Mouse (Mus musculus): ENCODE results near the gene Napsa. TPM values are rescaled to one million over a fixed set of nuclear protein-coding genes. Genes with fewer than 3 reads are reported as not detected.

Gene Napsa
- total RNA-seq, 2 experiments from 2014 or later: 0.25 TPM; not detected in 1

DNA sequence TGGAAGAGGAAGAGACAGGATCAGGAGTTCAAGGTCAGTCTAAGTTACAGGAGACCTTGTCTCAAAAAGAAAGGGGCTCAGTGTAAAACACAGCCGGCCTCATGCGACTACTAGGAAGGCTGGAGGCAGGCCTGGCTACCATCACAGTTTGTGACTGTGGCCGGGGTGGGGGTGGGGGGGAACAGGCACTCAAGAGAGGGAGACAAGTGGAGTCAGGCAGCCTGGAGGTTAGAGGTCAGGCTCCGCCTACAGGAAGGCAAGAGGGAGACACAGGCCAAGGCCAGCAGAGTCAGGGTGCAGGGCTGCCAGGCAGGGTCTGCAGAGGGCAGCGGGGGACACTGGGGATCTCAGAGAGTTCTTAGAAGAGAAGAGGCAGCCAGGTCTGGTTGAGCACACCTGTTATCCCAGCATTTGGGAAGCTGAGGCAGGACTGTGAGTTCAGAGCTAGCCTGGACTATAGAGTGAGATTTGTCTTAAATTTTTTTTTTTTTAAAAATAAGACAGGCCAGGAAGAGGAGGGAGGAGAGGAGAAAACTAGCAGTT lies 24.9 kb downstream of the Napsa start:
- DNase-seq: no peak

DNA sequence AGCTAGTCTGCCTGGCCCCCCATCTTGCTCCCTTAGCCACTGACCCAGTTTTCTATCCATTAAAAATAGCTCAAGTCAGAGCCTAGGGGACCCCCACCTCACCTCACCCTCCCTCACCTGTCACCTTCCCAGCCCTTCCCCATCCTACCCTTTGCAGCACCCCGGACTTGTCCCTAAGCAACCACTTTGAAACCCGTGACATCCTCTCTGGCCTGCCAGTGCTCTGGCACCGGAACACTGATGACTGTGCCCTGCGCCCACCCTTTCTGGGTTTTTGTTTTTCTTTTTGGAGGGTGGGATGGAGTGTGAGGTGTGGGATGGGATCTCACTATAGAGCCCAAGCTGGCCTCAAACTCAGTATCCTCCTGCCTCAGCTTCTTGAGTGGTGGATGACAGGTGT lies 25.5 kb downstream of the Napsa start:
- no peak for DNase-seq

DNA sequence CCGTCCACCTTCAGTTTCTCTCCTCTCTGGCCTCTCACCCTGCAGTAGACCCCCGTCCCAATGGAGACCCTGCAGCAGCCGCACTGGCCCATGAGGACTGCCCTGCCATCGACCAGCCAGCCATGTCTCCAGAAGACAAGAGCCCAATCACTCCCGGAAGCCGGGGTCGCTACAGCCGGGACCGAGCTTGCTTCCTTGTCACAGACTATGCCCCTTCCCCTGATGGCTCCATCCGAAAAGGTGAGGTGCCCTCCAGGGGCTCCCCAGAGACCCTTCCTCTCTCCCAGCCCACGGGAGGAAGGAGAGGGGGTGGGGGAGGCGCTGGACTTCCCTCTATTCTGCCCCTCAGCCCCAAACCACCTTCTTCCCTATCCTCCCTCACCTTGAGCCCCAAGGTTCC lies 26.2 kb downstream of the Napsa start:
- DNase-seq: no peak

DNA sequence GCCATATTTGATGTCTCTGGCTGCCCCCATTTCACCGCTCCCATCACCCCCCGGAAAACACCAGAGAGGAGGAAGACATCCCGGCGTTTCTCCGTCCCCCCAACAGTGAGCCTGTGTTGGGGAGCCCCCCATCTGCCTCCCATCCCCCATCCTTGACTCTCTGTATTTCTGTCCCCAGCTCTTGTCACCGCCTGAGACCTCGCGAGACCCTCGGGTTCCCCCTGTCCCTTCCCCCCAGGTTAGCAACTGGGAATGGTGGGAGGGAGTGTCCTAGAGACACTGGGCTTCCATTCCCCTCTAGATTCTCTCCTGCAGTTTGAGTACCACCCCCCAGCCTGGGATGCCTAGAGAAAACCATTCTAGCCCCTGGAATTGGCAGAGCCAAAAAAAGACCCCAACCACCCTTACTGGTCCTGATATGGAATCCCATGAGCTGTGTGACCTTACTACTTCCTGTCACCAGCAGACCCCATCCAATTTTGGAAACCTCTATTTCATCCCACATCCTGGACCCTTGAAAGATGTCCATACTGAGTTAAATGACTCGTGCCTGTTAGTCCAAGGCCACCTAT lies 28.6 kb downstream of the Napsa start:
- DNase-seq: no peak

DNA sequence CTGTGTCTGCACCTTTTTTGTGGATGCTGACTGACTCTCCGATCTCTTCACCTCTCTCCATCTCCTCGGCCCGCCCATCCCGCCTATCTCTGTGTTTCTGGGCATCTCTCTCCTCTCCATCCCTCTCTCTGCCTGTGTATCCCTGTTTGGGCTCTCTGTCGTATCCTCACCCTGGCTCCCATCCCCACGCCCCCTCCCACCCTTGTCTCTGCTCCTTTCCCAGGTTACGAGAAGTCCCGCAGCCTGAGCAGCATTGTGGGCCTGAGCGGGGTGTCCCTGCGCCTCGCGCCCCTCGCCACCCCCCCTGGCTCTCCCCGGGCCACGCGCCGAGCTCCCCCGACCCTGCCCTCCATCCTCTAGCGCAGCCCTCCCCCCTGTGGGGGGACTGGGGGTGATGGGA lies 29.5 kb downstream of the Napsa start:
- no peak for DNase-seq

DNA sequence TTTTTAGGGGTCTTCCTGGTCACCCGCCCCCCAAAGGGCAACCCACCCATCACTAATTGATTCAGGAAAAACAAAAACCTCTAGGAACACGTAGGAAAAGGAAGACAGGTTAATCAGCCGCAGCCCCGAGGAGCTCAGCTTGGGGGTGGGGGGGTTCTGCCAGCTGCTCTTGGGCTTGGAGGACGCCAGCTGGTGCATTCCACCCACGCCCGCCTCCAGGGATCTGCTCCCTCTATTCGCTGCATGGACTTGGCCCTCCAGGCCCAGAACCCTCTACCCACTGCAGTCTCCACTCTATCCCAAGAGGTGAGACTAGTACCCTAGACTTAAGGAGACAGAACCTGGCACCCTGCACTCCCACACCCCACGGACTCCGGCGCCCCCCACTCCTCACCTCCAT lies 30.3 kb downstream of the Napsa start:
- DNase-seq: peak; percentile 84 to 85

DNA sequence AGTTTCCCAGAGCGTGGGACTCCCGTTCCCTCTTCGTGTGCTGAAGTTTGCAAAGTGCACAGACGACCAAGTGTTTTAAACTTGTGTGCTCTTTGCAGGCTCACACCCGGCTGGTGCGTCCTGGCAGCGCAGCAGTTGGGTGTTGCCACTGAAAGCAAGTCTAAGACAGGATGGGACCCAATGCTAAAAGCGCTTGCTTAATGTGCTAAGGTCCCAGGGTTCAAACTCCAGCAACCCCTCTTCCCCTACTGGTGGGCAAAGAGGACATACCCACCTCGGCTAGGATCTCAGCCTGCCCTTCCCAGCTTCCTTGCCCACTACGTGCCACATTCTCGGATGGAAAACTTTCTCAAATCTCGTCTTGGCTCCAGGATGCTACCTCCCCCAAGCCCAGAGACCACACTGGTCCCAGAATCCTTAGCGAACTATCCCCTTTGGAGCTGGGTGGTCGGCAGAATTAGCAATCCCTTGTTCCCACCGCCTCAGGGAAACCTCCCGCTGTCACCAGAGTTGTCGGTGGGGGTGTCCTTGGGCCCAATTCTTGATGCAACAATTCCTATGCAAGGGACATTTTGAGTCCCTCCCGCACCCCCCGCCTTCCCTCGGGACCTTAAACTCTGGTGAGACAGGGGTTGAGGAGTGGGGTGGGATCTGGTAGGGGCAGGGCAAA lies 31.1 kb downstream of the Napsa start:
- DNase-seq: no peak

DNA sequence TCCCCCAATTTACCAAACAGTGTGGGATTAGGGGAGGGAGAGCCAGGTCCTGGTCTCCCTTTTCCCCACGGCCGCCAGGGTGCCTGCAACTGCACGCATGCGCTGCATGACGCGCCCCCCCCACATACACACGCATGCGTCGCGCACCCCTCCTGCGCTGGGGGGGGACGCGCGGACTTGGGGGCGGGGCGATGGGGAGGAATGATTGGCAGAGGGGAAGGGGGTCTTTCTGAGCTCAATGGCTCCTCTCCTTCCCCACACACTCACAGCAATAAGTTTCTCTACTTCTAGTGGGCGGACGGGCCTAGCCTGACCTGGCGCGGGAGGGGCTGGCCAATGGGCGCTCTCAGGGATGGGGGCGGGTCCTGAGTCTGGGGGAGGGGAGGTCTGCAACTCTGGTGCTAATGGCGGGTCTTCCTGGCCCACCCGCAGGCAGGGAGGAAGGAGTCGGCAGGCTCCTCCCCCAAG lies 32.0 kb downstream of the Napsa start:
- peak; percentile 59 for DNase-seq

DNA sequence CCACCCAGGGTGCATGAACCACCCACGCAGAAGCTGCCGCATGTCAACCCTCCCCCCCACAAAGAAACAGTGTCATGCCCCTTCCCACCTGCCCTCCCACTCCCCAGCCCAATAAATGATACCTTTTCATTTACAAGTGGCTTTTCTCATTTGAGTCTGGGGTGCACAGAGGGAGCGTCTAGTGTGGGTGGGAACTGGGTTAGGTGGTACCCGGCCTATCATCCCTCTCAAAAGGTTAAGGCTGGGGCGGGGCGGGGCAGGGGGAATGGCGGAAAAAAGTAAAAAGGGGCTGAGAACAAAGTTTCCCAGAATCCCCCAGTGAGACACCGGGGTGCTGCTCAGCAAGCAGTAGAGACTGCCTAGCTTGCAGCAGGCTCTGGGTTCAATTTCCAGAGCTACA lies 32.4 kb downstream of the Napsa start:
- no peak for DNase-seq

DNA sequence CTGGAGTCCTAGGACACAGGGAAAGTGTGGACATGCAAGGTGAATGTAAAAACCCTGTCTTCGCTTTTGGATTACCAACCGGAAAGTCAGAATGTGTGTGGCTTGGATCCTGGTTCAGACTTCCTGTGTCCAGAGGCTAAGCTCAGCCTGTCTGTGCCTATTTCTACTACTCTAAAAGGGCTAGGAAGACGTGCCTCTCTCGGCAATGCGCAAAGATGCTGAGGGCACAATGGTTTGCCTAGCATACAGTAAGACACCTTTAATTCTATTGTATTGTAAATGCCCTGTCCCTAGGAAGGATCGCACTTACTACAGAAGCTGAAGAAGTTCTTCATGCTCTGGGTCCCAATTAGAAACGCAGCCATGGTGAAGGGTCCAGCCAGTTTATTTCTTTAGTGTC lies 33.3 kb downstream of the Napsa start:
- no peak for DNase-seq

DNA sequence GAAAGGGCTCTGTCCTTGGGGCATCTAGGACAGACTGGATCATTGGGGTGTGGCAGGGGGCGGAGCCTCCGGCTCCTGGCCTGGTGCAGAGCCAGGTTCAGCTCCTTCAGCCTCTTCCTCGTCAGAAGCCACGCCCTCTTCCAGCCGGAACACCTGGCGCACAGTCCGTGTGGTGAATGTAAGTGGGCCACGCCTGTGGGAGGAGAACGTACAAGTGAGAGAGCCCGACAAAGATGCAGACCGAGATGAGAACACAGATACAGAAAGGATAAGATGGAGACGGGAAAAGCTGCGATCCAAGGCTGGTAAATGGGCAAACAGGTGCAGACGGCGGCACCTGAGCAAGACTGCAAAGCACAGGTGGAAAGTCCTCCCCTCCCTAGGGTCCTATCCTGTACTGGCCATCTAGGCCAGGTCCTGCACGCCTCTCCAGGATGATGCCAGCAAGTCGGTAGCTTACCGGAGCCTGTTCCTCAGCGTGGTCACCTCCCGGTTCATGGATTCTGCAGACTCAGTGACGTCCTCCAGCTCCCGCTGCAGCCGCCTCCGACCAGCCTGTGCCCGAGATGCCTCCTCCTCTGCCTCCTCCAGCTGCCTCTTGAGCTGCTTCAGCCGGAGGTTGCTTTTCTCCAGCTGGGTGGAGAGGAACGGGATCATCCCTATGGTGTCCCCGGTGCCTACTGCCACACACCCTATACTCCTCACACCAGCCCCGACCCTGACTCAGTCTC lies 34.2 kb downstream of the Napsa start:
- DNase-seq: no peak

DNA sequence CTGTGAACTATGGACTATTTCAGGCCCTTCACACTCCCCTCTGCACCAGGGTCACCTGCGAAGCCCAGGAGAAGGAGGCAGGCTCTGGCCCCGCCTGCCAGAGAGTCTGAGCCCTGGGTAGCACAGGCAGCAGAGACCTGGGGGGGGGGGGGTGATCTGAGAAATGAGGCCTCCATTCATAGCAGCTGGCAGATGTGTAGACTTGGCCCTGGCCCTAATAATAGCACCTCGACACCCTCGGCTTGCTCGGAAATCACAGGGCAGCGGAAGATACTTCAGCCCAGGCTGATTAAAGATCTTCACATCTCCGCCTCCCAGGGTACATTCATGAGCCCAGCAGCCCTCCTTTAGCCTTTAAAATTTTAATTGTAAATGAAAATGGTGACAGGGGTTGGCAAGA lies 40.0 kb downstream of the Napsa start:
- no peak for DNase-seq

DNA sequence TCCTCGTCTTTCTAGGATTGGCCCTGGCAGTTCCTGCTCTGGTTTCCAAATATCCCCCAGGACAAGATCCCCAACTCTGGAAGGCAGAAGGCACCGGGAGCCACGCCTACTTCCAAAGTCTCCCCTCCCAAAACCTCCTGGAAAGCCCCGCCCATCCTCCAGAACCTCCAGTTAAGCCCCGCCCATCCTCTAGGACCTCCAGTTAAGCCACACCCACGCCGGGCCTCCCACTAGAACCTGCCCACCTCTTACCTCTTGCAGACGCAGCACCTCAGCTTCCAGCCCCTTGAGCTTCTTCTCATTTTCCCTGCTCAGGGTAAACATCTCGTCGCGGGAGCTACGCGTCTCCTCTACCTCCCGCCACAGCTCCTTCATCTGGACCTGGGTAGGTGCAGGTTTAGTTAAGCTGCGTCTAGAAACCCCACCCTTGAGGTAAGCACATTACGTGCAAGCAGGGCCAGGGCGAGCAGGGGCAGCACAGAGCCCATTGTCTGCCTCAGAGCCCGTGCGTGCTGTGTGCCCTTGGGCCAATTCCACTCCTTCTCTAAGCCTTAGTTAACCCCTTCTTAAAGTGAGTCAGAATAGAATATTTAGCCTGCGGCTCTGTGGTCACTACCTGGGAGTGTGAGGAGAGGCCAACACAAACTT lies 42.0 kb downstream of the Napsa start:
- no peak for DNase-seq

DNA sequence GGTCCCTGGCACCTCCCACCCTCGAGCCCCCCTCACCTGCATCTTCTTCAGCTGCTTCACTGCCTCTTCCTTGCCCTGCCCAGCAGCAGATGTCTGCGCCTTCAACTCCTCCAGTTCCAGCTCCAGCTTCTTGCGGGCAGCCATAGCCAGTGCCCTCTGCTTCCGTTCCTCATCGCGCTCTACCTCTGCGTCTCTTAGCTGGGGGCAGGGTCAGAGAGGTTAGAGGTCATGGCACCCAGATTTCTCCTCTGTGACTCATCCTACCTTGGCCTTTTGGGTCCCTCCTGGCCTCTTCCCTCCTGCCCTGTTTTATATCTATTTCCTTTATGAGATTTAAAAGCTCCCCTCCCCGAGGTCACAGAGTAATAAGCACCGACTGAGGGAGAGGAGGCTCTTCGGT lies 43.1 kb downstream of the Napsa start:
- DNase-seq: no peak

DNA sequence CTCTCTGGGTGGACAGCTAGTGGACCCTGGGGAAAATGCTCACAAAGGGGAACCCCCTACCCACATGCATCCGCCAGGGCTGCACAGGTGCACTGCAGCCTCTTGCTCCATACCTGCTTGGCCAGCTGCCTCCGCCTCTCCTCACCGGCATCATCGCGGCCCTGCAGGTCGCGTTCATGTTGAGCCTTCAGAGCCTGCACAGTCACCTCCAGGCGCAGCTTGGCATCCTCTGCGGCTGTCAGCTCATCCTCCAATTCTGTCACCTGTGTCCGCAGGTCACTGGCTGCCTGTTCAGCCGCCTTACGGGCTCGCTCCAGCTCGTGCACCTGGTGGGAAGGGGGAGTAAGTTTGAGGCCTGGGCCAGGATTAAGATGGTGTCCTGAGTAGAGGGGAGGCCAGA lies 43.8 kb downstream of the Napsa start:
- DNase-seq: no peak

DNA sequence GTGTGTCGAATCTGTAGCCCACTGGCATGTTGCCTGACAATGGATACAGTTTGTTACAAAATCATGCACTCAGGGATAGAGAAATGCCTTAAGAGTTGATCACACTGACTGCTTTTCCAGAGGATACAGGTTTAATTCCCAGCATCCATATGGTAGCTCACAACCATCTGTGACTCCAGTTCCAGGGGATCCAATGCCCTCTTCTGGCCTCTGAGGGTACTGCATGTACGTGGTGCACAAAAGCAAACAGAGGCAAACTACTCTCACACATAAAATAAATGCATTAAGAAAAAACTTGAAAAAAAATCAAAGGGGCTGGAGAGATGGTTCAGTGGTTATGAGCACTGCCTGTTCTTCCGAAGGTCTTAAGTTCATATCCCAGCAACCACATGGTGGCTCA lies 44.9 kb downstream of the Napsa start:
- DNase-seq: no peak

DNA sequence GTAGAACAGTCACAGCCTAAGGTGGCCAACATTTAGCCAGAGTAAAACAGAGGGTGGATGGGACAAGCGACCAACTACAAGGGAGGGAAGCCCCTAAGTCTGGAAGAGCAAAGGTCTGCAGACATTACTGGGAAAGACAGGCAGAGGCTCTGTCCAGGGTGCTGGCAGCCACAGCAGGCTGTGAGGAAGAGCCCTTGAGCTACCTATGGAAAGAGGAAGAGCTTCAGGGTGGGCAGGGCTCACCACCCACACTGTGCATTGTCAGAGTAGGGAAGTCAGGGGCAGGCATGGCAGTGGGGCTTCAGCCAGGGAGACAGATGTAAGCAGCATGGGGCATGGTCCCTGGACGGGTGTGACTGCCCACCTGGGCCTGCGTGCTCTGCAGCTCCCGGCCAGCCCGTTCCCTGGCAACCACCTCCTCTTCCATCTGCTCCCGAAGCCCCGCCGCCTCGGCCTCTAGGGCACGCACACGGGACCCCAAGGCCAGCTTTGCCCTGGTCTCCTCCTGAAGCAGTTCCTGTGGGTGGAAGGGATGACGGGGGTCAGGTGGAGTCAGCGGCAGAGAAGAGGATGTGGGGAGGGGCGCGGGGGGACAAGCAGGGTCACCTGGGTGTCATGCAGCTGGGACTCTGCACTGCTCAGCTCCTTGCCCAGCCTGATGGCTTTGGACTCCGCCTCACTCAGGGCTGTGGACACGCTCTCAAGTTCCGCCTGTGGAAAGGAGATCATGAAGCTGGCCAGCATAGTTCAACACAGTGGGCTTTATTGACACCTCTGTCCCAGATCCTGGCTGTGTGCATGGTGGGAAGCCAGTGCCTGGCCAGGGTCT lies 51.7 kb downstream of the Napsa start:
- no peak for DNase-seq

DNA sequence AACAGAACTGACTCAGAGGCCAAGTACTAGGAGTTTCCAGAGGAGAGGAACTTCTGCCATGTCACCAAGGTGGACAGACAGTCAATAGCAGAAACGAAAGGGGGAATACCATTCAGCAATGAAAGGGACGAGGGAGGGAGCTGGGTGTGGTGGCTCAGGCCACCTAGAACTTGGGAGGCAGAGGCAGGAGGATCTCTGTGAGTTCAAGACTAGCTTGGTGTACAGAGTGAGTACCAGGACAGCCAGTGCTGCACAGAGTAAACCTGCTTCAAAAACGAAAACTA lies 52.3 kb downstream of the Napsa start:
- no peak for DNase-seq

DNA sequence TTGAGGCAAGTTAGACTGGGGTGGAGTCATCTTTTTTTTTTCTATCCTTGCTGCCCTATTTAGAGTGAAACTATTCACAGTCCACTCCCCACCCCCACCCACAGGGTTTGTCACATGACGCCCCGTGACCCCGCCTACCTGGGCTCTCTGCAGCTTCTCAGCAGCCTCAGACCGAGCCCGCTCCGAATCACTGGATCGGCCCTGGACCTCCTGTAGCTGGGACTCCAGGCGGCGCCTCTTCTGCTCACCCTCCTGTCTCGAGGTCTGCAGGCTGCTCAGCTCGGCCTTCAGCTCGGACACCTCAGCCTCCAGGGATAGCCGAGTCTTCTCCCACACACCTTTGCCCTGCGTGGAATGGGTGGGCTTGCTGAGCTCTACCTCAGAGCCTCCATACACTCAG lies 52.6 kb downstream of the Napsa start:
- no peak for DNase-seq

DNA sequence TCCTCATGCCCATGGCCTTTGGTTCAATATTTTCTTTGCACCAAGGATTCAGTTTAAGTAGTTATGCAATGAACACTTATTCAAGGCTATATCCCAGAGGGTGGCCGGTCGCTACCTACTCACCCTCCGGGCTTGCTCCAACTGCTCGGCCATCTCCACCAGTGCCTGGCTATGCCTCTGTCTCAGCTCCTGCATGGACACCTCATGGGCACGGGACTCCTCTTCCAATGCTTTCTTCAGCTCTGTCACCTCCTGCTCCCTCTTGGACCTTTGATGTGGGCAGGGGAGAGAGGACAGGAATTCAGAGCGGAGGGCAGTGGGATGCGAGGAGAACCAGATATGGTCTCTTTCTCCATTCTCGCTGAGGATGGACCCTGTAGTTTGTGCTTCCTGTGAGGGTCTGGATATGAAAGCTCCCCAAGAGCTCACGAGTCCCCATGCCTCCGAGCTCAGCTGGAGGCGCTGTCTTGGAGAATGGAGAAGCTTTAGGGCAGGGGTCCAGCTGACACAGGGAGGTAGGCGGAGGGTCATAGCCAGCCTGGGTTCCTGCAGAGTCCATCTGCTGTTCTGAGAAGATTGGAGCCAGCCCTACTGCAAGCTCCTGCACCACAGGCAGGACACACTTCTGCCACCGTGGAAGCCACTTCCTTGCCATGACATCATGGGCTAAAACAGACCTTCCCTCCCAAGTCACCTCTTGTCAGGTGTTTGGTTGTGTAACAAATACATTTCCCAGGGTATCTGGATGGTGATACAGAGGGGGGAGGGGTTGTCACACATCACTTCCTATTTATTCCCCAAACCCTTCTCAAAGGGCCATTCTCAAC lies 53.3 kb downstream of the Napsa start:
- DNase-seq: no peak

DNA sequence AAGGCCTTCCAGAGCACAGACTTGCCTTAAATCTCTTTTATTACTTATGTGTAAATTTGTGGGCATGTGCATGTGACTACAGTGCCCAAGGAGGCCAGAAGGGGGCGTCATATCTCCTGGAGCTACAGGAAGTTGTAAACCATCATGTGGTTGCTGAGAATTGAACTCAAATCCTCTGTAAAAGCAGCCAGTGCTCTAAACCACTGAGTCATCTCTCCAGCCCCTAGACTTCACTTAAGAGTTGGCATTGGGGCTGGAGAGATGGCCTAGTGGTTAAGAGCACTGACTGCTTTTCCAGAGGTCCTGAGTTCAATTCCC lies 53.8 kb downstream of the Napsa start:
- DNase-seq: no peak

DNA sequence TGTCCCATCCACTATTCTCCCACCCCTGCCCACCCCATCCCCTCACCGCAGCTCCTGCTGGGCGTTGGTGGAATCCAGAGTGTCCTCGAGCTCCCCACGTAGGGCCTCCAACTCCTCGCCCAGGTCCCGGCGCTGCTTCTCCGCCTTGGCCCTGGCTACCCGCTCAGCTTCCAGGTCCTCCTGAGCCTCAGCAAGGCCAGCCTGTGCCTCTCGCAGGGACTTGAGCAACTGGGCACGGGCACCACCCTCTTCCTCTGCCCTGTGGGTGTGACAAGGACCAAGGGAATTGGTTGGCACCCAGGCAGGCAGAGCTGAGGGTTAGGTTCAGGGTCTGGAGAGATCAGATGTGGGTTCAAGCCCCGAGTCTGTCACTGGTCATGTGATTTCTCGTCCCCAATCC lies 54.8 kb downstream of the Napsa start:
- no peak for DNase-seq

All from layer of hippocampus, postnatal 36 days (tissue).